Mouse (Mus musculus) cerebellum, adult 2 months (tissue): ENCODE results near the gene Vpreb3.

ENCODE experiments used
- CTCF ChIP-seq: fragments of 200-500 bp; IDR thresholded peaks from 2 replicates; pipeline ENCODE4 v1.5.1; 2011; ENCODE audit warnings: low read depth, mild to moderate bottlenecking, control low read depth, low read length, moderate library complexity, borderline replicate concordance; ENCODE audit not compliant: insufficient read depth
- POLR2A ChIP-seq: fragments of 200-500 bp; IDR thresholded peaks from 2 replicates; pipeline ENCODE4 v1.6.1; 2011; ENCODE audit warnings: low read length, control low read depth, borderline replicate concordance; ENCODE audit not compliant: insufficient read depth

GRCm38 (mm10) chr10:75921726-75922560 lies 20.9 kb upstream of the Vpreb3 start:
- TF ChIP-seq CTCF = no peak
- TF ChIP-seq POLR2A = no peak
